Mouse (Mus musculus): ENCODE measurements around the gene Fam71f2. TPM values are rescaled to one million over a fixed set of nuclear protein-coding genes. Genes with fewer than 3 reads are reported as not detected.

Gene Fam71f2
- polyA plus RNA-seq (2014; fragmentation: Illumina TruSeq; extraction: RNeasy Lipid Tissue Mini Kit (QIAGEN cat#74804); ENCODE audit: insufficient read depth, low read depth, low replicate concordance), result 4.0 TPM

GRCm38 (mm10) chr6:29279293-29279692 lies at the start of gene Fam71f2:
Gene Fam71f2 (plus strand): TSS chr6:29279593.

GRCm38 (mm10) chr6:29272312-29273072 lies 6.9 kb upstream of the Fam71f2 start, which contains the start of gene Hilpda:
Gene Hilpda (plus strand): TSS chr6:29272488.

GRCm38 (mm10) chr6:29318879-29319278 lies 39.5 kb downstream of the Fam71f2 start, which contains the start of gene Fam71f1:
Gene Fam71f1 (plus strand): TSS chr6:29319140.

Other genes with a start within 250 kb of the Fam71f2 start
- 1.2 TPM for gene Lep, start 219.4 kb upstream of the Fam71f2 start, polyA plus RNA-seq (2014; fragmentation: Illumina TruSeq; extraction: RNeasy Lipid Tissue Mini Kit (QIAGEN cat#74804); ENCODE audit: insufficient read depth, low read depth, low replicate concordance)
- gene Rbm28, start 114.6 kb upstream of the Fam71f2 start, polyA plus RNA-seq (2014; fragmentation: Illumina TruSeq; extraction: RNeasy Lipid Tissue Mini Kit (QIAGEN cat#74804); ENCODE audit: insufficient read depth, low read depth, low replicate concordance), result 19.2 TPM
- 3.2 TPM for gene Prrt4, start 100.0 kb upstream of the Fam71f2 start, polyA plus RNA-seq (2014; fragmentation: Illumina TruSeq; extraction: RNeasy Lipid Tissue Mini Kit (QIAGEN cat#74804); ENCODE audit: insufficient read depth, low read depth, low replicate concordance)
- gene Impdh1, start 63.2 kb upstream of the Fam71f2 start, polyA plus RNA-seq (2014; fragmentation: Illumina TruSeq; extraction: RNeasy Lipid Tissue Mini Kit (QIAGEN cat#74804); ENCODE audit: insufficient read depth, low read depth, low replicate concordance), result 101 TPM
- 282 TPM for gene Hilpda, start 7.1 kb upstream of the Fam71f2 start, polyA plus RNA-seq (2014; fragmentation: Illumina TruSeq; extraction: RNeasy Lipid Tissue Mini Kit (QIAGEN cat#74804); ENCODE audit: insufficient read depth, low read depth, low replicate concordance)
- not detected for gene Fam71f1, start 39.5 kb downstream of the Fam71f2 start, polyA plus RNA-seq (2014; fragmentation: Illumina TruSeq; extraction: RNeasy Lipid Tissue Mini Kit (QIAGEN cat#74804); ENCODE audit: insufficient read depth, low read depth, low replicate concordance)
- gene Calu, start 68.5 kb downstream of the Fam71f2 start, polyA plus RNA-seq (2014; fragmentation: Illumina TruSeq; extraction: RNeasy Lipid Tissue Mini Kit (QIAGEN cat#74804); ENCODE audit: insufficient read depth, low read depth, low replicate concordance), result 128 TPM
- 0.24 TPM for gene Opn1sw, start 108.9 kb downstream of the Fam71f2 start, polyA plus RNA-seq (2014; fragmentation: Illumina TruSeq; extraction: RNeasy Lipid Tissue Mini Kit (QIAGEN cat#74804); ENCODE audit: insufficient read depth, low read depth, low replicate concordance)
- 2.0 TPM for gene Ccdc136, start 116.7 kb downstream of the Fam71f2 start, polyA plus RNA-seq (2014; fragmentation: Illumina TruSeq; extraction: RNeasy Lipid Tissue Mini Kit (QIAGEN cat#74804); ENCODE audit: insufficient read depth, low read depth, low replicate concordance)
- gene Flnc, start 153.7 kb downstream of the Fam71f2 start, polyA plus RNA-seq (2014; fragmentation: Illumina TruSeq; extraction: RNeasy Lipid Tissue Mini Kit (QIAGEN cat#74804); ENCODE audit: insufficient read depth, low read depth, low replicate concordance), result 1.7 TPM
- 256 TPM for gene Atp6v1f, start 188.1 kb downstream of the Fam71f2 start, polyA plus RNA-seq (2014; fragmentation: Illumina TruSeq; extraction: RNeasy Lipid Tissue Mini Kit (QIAGEN cat#74804); ENCODE audit: insufficient read depth, low read depth, low replicate concordance)
- gene Atp6v1fnb, start 191.8 kb downstream of the Fam71f2 start, polyA plus RNA-seq (2014; fragmentation: Illumina TruSeq; extraction: RNeasy Lipid Tissue Mini Kit (QIAGEN cat#74804); ENCODE audit: insufficient read depth, low read depth, low replicate concordance), result not detected
- gene Kcp, start 228.4 kb downstream of the Fam71f2 start, polyA plus RNA-seq (2014; fragmentation: Illumina TruSeq; extraction: RNeasy Lipid Tissue Mini Kit (QIAGEN cat#74804); ENCODE audit: insufficient read depth, low read depth, low replicate concordance), result 1.5 TPM
- gene Irf5, start 247.0 kb downstream of the Fam71f2 start, polyA plus RNA-seq (2014; fragmentation: Illumina TruSeq; extraction: RNeasy Lipid Tissue Mini Kit (QIAGEN cat#74804); ENCODE audit: insufficient read depth, low read depth, low replicate concordance), result 18.6 TPM

All from lung, adult 10 weeks (tissue).